Mouse (Mus musculus) hindbrain, embryonic 13.5 days (tissue): Measurements from ENCODE around the gene Hoxa11. TPM values are rescaled to one million over a fixed set of nuclear protein-coding genes. Genes with fewer than 3 reads are reported as not detected.

Experiments used
- ATAC-seq: fragments of 200-750 bp; cut with Nextera tagmentation; 2 replicates; pipeline ENCODE4 v1.8.0; 2017; ENCODE audit warnings: moderate TSS enrichment; ENCODE audit not compliant: low FRiP score
- H3K27ac ChIP-seq: fragments of 300-500 bp; sonication (generic); 2 replicates; pipeline ENCODE4 v1.5.1; 2015; ENCODE audit warnings: inconsistent platforms, mild to moderate bottlenecking, moderate library complexity
- H3K27me3 ChIP-seq: fragments of 300-500 bp; sonication (generic); 2 replicates; pipeline ENCODE4 v1.6.1; 2015; ENCODE audit warnings: mild to moderate bottlenecking, inconsistent platforms
- H3K36me3 ChIP-seq: fragments of 300-500 bp; sonication (generic); 2 replicates; pipeline ENCODE4 v1.6.1; 2015; ENCODE audit warnings: mild to moderate bottlenecking, inconsistent platforms
- H3K4me1 ChIP-seq: fragments of 300-500 bp; sonication (generic); replicated peaks from 2 replicates; pipeline ENCODE4 v1.6.1; 2015; ENCODE audit warnings: inconsistent platforms
- H3K4me2 ChIP-seq: fragments of 300-500 bp; sonication (generic); 2 replicates; pipeline ENCODE4 v1.6.1; 2015; ENCODE audit warnings: inconsistent platforms, mild to moderate bottlenecking, moderate library complexity
- H3K4me3 ChIP-seq: fragments of 300-500 bp; sonication (generic); 2 replicates; pipeline ENCODE4 v1.5.1; 2015; ENCODE audit warnings: mild to moderate bottlenecking, inconsistent platforms
- H3K9ac ChIP-seq: fragments of 300-500 bp; sonication (generic); 2 replicates; pipeline ENCODE4 v1.6.1; 2015; ENCODE audit warnings: mild to moderate bottlenecking, inconsistent platforms
- H3K9me3 ChIP-seq: fragments of 300-500 bp; sonication (generic); 2 replicates; pipeline ENCODE4 v1.6.1; 2016; ENCODE audit warnings: inconsistent platforms
- WGBS: fragments of 180-500 bp; shearing (Covaris S2); methylation state at CpG from one replicate; pipeline ENCODE4 v1.1.7; 2015; 5-methylcytosine and 5-hydroxymethylcytosine counted together
- microRNA counts: library from miRNA; unstranded; fragments of <30 nt; microRNA quantifications from one replicate; lab custom pipeline; 2016
- microRNA-seq: library from miRNA; unstranded; fragments of <30 nt; microRNA quantifications from one replicate; pipeline ENCODE4, GENCODE M21; 2016
- polyA plus RNA-seq: library from polyadenylated mRNA; unstranded; fragments of >200 nt; fragmentation: Nextera tagmentation; extraction: Ambion mirVana; gene quantifications from 2 replicates; pipeline ENCODE4 v1.2.1, GENCODE M21; 2015

Hoxa11 gene
- polyA plus RNA-seq, 1 experiment from 2014 or later: not detected

- Histone ChIP-seq H3K9ac (peak overlapping the region; percentile 90), H3K9me3 (no peaks in the 10 kb centered on the region), H3K4me2 (peak overlapping the region; percentile 64), H3K4me1 (peaks cover 33% of the 10 kb centered on the region), H3K4me3 (peak overlapping the region; percentile 58), H3K27me3 (peaks cover 99% of the 10 kb centered on the region), H3K36me3 (no peaks in the 10 kb centered on the region), H3K27ac (peak overlapping the region; percentile 95)
- 0% methylated on average over 42 of the region's 46 CpGs for WGBS
- ATAC-seq: no peak
Measured at GRCm38 (mm10) chr6:52203371-52204049, 42.1 kb downstream of the Hoxa11 start.

GRCm38 (mm10) chr6:52203121-52203370, 42.6 kb downstream of the Hoxa11 start:
- Histone ChIP-seq H3K36me3 (no peaks in the 10 kb centered on the region), H3K4me1 (peaks cover 28% of the 10 kb centered on the region), H3K4me2 (peak overlapping the region; percentile 64), H3K9ac (peak overlapping the region; percentile 90), H3K4me3 (peak overlapping the region; percentile 58), H3K27ac (peak overlapping the region; percentile 95), H3K27me3 (peaks cover 99% of the 10 kb centered on the region), H3K9me3 (no peaks in the 10 kb centered on the region)
- ATAC-seq: no peak
- under 1% methylated on average over 10 of the region's 10 CpGs for WGBS

- Histone ChIP-seq H3K4me2 (peak overlapping the region; percentile 64), H3K9ac (peak overlapping the region; percentile 90), H3K36me3 (no peaks in the 10 kb centered on the region), H3K9me3 (no peaks in the 10 kb centered on the region), H3K4me1 (peaks cover 30% of the 10 kb centered on the region), H3K4me3 (peak overlapping the region; percentile 58), H3K27ac (peak overlapping the region; percentile 95), H3K27me3 (peaks cover 99% of the 10 kb centered on the region)
- ATAC-seq: no peak
- 3% methylated on average over 22 of the region's 22 CpGs for WGBS
Measured at GRCm38 (mm10) chr6:52202362-52203120, 43.1 kb downstream of the Hoxa11 start.

- Histone ChIP-seq H3K9me3 (no peaks in the 10 kb centered on the region), H3K4me1 (peaks cover 40% of the 10 kb centered on the region), H3K36me3 (no peaks in the 10 kb centered on the region), H3K27me3 (peaks cover 99% of the 10 kb centered on the region), H3K4me3 (peak overlapping the region; percentile 58), H3K9ac (peak overlapping the region; percentile 90), H3K4me2 (peak overlapping the region; percentile 64), H3K27ac (peak overlapping the region; percentile 95)
- WGBS: 15% methylated on average over 1 of the region's 1 CpGs
- no peak for ATAC-seq
Measured at GRCm38 (mm10) chr6:52201269-52201668, 44.3 kb downstream of the Hoxa11 start.

GRCm38 (mm10) chr6:52200751-52201250, 44.8 kb downstream of the Hoxa11 start:
- peaks cover 99% of the 10 kb centered on the region for H3K27me3 ChIP-seq
- H3K9me3 ChIP-seq: no peaks in the 10 kb centered on the region
- H3K4me3 ChIP-seq: peak overlapping the region; percentile 58
- peak overlapping the region; percentile 90 for H3K9ac ChIP-seq
- 10% methylated on average over 10 of the region's 10 CpGs for WGBS
- no peak for ATAC-seq
- H3K36me3 ChIP-seq: no peaks in the 10 kb centered on the region
- peaks cover 36% of the 10 kb centered on the region for H3K4me1 ChIP-seq
- peak overlapping the region; percentile 95 for H3K27ac ChIP-seq
- H3K4me2 ChIP-seq: peak overlapping the region; percentile 64

GRCm38 (mm10) chr6:52200073-52200750, 45.4 kb downstream of the Hoxa11 start:
- H3K36me3 ChIP-seq: no peaks in the 10 kb centered on the region
- WGBS: 4% methylated on average over 30 of the region's 30 CpGs
- H3K27ac ChIP-seq: peak overlapping the region; percentile 95
- H3K9me3 ChIP-seq: no peaks in the 10 kb centered on the region
- peak overlapping the region; percentile 64 for H3K4me2 ChIP-seq
- no peak; the same call in 1 of the 2 replicates for ATAC-seq
- H3K9ac ChIP-seq: peak overlapping the region; percentile 90
- peak overlapping the region; percentile 58 for H3K4me3 ChIP-seq
- peaks cover 36% of the 10 kb centered on the region for H3K4me1 ChIP-seq
- peaks cover 99% of the 10 kb centered on the region for H3K27me3 ChIP-seq

GRCm38 (mm10) chr6:52197271-52197670, 48.3 kb downstream of the Hoxa11 start:
- Histone ChIP-seq H3K4me2 (peak overlapping the region; percentile 64), H3K4me1 (peaks cover 36% of the 10 kb centered on the region), H3K9me3 (no peaks in the 10 kb centered on the region), H3K27me3 (peaks cover 98% of the 10 kb centered on the region), H3K27ac (peak overlapping the region; percentile 96), H3K9ac (peak overlapping the region; percentile 73), H3K36me3 (no peaks in the 10 kb centered on the region), H3K4me3 (peak overlapping the region; percentile 22)
- under 1% methylated on average over 10 of the region's 10 CpGs for WGBS
- ATAC-seq: no peak

- H3K9me3 ChIP-seq: no peaks in the 10 kb centered on the region
- no peak for ATAC-seq
- peaks cover 98% of the 10 kb centered on the region for H3K27me3 ChIP-seq
- H3K9ac ChIP-seq: peak overlapping the region; percentile 73
- peak overlapping the region; percentile 22 for H3K4me3 ChIP-seq
- H3K27ac ChIP-seq: peak overlapping the region; percentile 96
- no peaks in the 10 kb centered on the region for H3K36me3 ChIP-seq
- peaks cover 36% of the 10 kb centered on the region for H3K4me1 ChIP-seq
- WGBS: 5% methylated on average over 9 of the region's 9 CpGs
- H3K4me2 ChIP-seq: peak overlapping the region; percentile 64
Measured at GRCm38 (mm10) chr6:52196811-52197210, 48.8 kb downstream of the Hoxa11 start.

GRCm38 (mm10) chr6:52194690-52195089, 50.9 kb downstream of the Hoxa11 start:
- Histone ChIP-seq H3K4me3 (peak overlapping the region; percentile 23), H3K4me2 (peak overlapping the region; percentile 64), H3K9me3 (no peaks in the 10 kb centered on the region), H3K27ac (peak overlapping the region; percentile 96), H3K9ac (peak overlapping the region; percentile 64), H3K27me3 (peaks cover 96% of the 10 kb centered on the region), H3K36me3 (no peaks in the 10 kb centered on the region), H3K4me1 (peaks cover 34% of the 10 kb centered on the region)
- WGBS: 3% methylated on average over 10 of the region's 10 CpGs
- ATAC-seq: no peak

MicroRNAs encoded within 50 kb of the gene (microRNA counts, 519-probe panel; counts per million panel counts)
- microRNA mmu-miR-196b (lab: Ali Mortazavi, UCI): 51.3 counts per million

Small RNAs within 50 kb of the gene (microRNA-seq; reads per million reads assigned to microRNA genes)
- gene Mir196b: 36.1 reads per million, percentile 37 among the genes with 10 or more reads in this experiment

Other genes starting within 250 kb of the Hoxa11 start
- 28.6 and 35.6 TPM in 2 replicates for gene Skap2, start 233.3 kb downstream of the Hoxa11 start, polyA plus RNA-seq
- 1.5 and 2.0 TPM in 2 replicates for gene Hoxa1, start 87.5 kb downstream of the Hoxa11 start, polyA plus RNA-seq
- gene Hoxa2, start 81.0 kb downstream of the Hoxa11 start, polyA plus RNA-seq: 39.1 and 40.2 TPM in 2 replicates
- gene 5730596B20Rik, start 68.3 kb downstream of the Hoxa11 start, polyA plus RNA-seq: 7.6 and 8.3 TPM in 2 replicates
- 14.5 and 14.8 TPM in 2 replicates for gene Hoxa4, start 54.1 kb downstream of the Hoxa11 start, polyA plus RNA-seq
- gene Hoxa5, start 41.2 kb downstream of the Hoxa11 start, polyA plus RNA-seq: 116 and 150 TPM in 2 replicates
- 16.3 and 28.0 TPM in 2 replicates for gene Hoxa6, start 37.1 kb downstream of the Hoxa11 start, polyA plus RNA-seq
- gene Hoxa3, start 32.5 kb downstream of the Hoxa11 start, polyA plus RNA-seq: 21.8 and 23.8 TPM in 2 replicates
- gene Gm28308, start 32.5 kb downstream of the Hoxa11 start, polyA plus RNA-seq: not detected in 2 replicates
- 7.4 and 14.9 TPM in 2 replicates for gene Hoxa7, start 24.0 kb downstream of the Hoxa11 start, polyA plus RNA-seq
- 0.72 and 1.3 TPM in 2 replicates for gene Hoxa9, start 14.7 kb downstream of the Hoxa11 start, polyA plus RNA-seq
- 0.22 TPM in 1 of 2 replicates, not detected in the other for gene Hoxa10, start 5.0 kb downstream of the Hoxa11 start, polyA plus RNA-seq
- gene Hoxa13, start 15.1 kb upstream of the Hoxa11 start, polyA plus RNA-seq: not detected in 2 replicates
- 3.5 and 3.7 TPM in 2 replicates for gene Evx1, start 67.7 kb upstream of the Hoxa11 start, polyA plus RNA-seq